Mouse (Mus musculus): ENCODE results near the gene Slc36a4.

- TF ChIP-seq CTCF (IDR thresholded peaks at IDR 0.05; ENCODE audit: extremely low read depth, insufficient read depth, insufficient read length, insufficient replicate concordance) (no peak), POLR2A (IDR thresholded peaks at IDR 0.05; ENCODE audit: low read depth, low read length) (no peak)
Observed at GRCm38 (mm10) chr9:15694989-15695388, 14.5 kb upstream of the Slc36a4 start.
